Mouse (Mus musculus) frontal cortex, adult (tissue): ENCODE measurements around the gene Ube2l3.
"Not testable (repeated sequence)": the region's sequence is repeated elsewhere in the genome, so short reads cannot be mapped to it uniquely, and the experiment has no call there.

ENCODE experiments used
- ATAC-seq: cut with Nextera tagmentation; 2 replicates; pipeline ENCODE4 v1.9.2; 2017; ENCODE audit warnings: mild to moderate bottlenecking, moderate library complexity, mixed read lengths; ENCODE audit not compliant: low TSS enrichment

Gene Ube2l3

DNA sequence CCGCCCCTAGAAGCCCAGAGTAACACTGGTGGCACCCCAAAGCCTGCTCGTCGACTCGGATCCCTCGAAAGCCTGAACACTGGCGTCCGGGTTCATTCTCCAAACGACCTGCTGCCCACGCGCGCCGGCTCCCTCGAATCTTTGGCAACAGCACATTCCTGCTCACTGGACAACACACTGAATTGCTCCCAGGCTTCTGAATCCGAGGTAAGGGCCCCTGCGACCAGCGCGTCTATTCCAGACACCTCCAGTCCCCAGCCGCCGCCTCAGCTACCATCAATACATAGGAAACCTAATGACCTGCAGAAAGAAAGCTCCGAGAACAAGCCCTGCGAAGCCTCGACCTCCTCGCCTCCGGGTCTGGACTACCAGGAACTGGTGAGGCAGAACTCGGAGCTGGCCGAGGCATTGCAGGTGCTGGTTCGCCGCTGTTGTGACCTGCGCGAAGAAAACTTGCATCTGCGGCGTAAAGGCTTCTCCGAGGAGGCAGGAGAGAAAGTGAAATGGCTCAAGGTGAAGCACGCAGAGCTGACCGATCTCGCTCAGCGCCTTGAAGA, 7.0 kb upstream of the Ube2l3 start:
- 0 out of 2 replicates have a peak, but pooled peaks have one; percentile 2 for ATAC-seq

DNA sequence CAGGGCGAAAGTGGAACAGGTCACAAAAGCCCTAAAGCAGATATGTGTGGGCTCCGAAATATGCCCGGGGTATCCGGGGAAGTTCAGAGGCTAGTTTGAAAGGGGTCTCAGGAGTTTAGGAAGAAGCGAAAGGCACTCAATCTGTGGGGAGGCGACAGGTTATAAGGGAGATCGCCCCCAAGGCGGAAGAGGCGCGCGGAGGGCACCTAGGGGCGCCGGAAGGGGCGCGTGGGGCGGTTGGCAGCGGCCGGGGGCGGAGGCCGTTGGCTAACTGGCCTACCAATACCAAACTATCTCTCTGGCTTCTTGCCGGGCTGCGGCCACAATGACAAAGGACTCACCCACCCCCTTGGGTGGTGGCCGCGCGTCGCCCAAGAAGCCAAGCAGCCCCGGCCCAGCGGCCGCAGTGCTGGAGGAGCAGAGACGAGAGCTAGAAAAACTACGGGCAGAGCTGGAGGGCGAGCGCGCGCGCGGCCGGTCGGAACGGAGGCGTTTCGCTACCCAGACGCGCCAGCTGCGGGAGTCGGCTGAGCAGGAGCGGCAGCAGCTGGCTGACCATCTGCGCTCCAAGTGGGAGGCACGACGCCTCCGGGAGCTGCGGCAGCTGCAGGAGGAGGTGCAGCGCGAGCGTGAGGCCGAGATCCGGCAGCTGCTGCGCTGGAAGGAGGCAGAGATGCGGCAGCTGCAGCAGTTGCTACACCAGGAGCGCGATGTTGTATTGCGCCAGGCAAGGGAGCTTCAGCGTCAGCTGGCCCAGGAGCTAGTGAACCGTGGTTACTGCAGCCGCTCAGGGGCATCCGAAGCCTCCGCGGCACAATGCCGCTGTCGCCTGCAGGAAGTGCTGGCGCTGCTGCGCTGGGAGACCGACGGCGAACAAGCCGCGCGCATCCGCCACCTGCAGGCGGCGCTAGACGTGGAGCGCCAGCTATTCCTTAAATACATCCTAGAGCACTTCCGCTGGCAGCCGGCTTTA, 6.2 kb upstream of the Ube2l3 start, which contains the start of gene Rimbp3:
Gene Rimbp3 (plus strand): TSS at position 215 of the 973 bp plus-strand sequence.
- ATAC-seq, result peak; percentile 88

DNA sequence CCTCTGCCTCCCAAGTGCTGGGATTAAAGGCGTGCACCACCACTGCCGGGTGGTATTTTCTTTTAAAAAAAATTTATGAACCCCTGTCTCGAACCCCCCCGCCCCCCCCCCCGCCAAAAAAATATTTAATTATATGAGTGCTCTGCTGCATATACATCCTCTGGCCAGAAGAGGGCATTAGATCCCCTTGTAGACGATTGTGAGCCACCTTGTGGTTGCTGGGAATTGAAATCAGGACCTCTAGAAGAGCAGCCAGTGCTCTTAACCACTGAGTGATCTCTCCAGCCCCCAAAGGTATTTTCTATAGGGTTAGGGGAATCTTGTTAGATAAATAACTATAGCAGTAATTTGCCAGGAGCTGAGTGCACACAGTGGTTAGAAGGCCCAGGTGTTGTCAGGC, 2.5 kb upstream of the Ube2l3 start:
- no peak for ATAC-seq

DNA sequence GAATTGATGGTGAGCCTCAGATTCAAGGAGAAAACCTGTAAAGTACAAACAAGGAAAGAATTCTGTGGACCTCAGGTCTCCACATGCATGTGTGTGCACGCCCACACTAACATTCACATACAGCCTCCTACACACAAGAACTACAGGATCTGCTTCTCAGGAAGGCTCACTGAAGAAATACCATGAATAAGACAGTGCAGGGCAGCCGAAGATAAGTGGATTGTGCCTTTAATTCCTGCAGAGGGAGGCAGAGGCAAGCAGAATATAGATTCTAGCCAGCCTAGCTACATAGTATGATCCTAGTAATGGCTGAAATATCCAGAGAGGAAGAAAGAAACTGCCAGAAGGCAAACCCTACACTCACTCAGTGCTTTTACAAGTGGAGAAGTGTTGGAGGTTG, 472 bp downstream of the Ube2l3 start:
- peak; percentile 89 for ATAC-seq

DNA sequence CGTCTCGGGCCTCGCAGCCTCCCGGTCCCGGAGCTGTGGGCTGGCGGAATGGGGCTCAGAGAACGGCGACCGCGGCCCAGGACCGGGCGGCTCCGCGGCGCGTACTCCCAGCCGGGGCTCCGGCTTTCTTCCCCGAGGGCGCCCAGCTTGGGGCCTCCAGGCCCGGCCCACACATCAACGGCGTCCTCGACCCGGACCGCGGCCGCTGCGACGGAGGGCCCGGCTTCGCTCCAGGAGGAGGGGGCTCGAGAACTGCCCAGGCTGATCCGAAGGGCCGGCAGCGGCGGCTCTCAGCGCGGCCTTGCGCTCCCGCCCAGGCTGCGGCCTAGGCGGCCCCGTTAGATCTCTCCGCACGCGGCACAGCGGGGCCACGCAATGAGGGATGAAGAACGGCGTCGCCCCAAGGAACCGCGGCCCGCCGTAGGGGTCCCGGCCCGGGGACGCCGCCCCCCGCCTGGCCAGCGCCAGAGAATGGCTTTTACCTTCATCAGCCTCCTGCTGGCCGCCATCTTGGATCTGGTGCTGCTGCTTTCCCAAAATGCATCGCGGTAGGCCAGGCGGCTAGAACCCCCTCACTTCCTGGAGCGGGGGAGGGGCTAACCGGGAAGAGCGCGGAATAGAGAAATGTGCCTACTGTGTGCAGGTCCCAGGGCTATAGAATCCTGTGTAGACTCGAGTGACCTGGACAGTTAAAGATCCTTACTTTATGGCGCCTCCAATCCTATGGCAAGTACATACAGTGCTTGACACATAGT, 1.3 kb downstream of the Ube2l3 start:
- ATAC-seq, result peak; percentile 78

DNA sequence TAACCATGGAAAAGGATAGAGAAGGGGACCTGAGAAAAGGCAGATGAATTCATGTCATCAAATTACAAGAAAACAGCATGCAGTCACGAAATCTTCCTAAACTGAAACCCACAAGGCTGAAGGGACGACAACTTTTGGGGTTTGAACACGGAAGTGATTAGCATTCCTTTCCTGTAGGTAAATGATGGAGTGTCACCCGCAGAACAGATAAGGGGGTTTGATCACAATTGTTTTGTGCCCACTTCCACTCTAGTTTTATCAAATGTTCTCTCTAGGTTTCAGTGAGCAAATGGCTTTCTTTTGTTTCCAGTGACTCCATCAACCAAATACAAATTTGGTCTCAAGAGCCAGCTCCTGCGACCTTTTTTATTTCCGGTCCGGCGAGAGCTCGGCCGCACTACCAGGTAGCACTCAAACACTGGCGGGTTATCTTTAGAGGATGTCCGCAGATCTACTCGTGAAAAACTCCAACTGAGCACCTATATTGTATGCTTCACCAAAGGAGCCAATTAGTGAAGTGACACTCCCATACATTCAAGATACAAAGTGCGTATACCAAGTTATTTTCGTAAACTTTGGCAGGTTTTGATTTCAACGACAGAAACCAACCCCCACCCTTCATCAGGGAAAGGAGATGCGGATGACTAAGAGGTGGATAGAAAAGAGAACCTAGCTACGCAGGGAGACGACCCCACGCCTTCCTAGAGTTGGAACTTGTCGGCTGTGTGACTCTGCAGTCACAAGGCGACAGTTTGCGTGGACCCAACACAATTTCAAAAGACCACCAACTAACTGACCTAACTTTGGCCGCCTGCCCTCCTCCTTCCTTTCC, 2.1 kb downstream of the Ube2l3 start:
- no peak for ATAC-seq

DNA sequence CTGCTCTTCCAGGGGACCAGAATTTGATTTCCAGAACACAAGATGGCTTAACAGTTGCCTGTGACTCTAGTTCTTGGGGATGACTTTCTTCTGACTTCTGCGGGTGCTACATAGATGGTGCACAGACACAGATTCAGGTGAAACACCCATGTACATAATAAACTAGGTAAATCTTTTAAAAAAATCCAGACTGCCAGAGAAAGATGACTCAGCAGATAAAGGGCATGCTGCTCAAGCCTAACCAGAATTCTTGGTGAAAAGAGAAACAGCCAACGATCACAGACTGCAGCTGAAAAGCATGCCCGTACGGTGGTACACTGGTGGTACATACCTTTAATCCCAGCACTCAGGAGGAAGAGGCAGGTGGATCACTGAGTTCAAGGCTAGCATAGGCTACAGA, 8.6 kb downstream of the Ube2l3 start:
- ATAC-seq, result no peak

DNA sequence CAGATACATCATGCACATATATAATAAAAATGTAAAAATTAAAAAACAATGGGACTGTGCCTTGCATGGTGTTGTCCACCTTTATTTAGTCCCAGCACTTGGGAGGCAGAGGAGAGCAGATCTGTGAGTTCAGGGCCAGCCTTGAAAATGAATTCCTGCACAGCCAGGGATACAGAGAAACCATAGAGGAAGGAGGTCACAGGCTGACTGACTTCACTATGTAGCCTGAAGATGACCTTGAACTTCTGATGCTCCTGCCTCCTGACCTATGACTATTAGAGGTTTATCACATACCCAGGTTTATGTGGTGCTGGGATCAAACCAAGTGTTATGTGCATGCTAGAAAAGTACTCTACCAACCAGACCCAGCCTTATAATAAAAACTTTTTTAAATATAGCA, 17.0 kb downstream of the Ube2l3 start:
- no peak for ATAC-seq

DNA sequence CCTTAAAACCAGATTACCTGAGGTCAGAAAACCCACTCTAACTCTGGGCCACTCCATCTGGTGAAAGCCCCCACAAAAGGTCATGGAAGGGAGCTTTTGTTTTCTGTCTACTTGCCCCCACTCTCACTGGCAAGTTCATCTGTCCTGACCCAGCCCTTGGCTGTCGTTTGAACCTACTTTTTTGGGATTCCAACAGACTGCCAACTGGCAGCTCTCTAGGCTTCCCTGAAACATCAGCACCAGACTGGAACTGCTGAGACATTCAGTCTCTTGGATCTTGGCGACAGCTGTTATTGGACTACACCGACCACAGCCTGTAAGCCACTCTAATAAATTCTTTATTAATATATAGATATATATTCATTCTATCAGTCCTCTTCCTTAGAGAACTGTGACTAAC, 19.4 kb downstream of the Ube2l3 start:
- no peak for ATAC-seq

DNA sequence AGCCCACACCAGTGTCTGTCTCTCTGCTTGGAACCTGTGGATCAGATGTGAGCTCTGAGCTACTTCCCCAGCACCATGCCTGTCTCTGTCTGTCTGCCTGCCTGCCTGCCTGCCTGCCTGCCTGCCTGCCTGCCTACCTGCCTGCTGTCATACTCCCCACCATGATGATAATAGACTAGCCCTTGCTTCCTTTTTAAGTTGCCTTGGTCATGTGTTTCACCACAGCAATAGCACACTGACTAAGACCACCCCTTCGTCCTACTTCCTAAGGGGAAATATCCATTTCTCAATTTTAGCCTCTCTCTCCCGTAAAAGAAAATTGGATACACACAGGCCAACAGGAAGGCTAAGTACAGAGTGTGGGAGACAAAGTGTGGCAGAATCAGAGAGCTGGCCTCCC, 20.3 kb downstream of the Ube2l3 start:
- ATAC-seq, result peak; percentile 41; the same call in 1 of the 2 replicates

DNA sequence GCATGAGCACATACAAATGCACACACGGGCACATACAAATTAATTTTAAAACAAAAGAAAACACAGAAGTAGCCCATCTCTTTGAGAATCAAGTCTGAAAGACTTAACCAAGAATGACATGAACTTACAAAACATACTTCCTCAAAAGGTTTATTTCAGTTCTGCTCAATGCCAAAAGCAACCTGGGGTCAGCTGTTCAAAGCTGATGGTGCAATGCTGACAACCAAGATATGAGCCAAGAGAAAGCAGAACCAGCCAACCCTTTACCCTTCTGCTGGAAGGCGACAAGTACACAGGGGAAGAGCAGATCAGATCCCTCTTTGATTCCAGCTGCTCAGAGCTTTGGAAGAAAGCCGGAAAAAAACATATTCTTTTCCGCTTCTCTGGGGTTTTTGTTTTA, 21.1 kb downstream of the Ube2l3 start:
- peak; percentile 27; the same call in 1 of the 2 replicates for ATAC-seq

DNA sequence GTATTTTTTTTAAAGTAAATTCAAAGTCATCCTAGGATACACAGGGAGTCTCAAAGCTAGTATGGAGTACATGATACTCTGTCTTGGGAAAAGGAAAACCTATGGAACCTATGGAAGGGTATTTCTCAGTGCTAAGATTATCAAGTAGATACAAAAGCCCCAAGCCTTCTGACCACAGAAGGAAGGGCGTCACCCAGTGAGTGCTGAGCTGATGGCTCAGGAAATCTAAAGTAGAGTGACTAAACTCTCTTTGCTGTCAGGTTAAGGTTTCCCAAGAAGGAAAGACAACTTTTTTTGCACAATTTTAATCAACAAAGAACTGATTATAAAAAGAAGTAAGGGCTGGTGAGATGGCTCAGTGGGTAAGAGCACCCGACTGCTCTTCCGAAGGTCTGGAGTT, 22.7 kb downstream of the Ube2l3 start:
- ATAC-seq, result no peak

DNA sequence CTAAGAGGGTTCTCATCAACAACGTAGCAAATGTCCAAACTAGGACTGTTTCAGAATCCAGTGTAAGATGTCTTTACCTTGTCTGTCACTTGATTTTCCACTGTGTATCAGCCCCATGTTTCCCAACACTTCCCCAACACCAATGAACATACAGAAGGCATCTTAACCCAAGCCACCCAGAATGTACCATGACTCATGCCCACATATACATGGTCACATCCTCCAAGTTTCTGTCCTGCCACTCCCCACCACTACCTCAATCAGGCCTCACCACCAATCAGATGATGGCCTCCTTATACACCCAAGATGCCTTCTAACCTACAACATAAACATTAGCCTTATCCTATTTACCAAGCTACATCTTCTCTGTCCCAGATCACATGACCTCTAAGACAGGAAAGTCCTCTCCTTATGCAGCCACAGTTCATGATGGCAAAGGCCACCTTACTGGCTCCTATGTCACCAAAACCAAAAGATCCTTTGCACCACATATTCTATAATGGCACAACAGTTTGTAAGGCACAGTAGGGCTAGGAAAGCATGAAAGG, 24.8 kb downstream of the Ube2l3 start:
- no peak for ATAC-seq

DNA sequence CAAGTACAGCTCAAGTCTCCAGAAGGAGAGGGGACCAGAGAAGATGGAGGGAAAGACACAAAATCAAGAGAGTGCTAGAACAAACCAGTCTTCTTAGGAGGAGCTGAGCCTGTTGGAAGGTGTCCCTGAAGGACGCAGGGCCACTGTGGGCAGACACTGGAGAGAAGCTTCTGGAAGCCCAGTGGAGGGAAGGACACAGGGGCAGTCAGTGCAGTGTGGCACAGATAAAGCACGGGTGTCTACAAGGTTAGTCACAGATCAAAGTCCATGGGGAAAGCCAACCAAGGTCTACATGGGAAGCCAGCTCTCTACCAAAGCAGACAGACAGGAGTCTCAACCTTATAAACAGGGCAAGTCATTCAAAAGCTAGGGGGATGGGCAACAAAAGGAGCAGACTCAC, 26.7 kb downstream of the Ube2l3 start:
- ATAC-seq, result no peak

DNA sequence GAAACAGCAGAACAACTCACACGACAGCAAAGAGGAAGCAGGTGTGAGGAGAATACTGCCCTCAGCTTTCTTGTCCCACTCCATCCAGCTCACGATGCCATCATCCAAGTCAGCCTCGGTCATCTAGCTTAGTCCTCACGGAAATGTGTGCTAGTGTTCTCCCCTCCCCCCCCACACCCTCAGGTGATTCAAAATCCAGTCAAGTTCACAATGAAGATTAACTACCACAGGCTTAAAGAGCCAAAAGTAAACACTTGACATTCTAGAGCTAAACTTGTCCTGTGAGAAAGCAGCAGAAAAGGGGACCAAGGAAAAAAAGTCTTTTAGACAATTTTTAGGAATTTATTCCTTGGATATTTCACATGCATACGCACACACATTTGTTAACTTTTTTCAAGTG, 34.4 kb downstream of the Ube2l3 start:
- no peak for ATAC-seq

DNA sequence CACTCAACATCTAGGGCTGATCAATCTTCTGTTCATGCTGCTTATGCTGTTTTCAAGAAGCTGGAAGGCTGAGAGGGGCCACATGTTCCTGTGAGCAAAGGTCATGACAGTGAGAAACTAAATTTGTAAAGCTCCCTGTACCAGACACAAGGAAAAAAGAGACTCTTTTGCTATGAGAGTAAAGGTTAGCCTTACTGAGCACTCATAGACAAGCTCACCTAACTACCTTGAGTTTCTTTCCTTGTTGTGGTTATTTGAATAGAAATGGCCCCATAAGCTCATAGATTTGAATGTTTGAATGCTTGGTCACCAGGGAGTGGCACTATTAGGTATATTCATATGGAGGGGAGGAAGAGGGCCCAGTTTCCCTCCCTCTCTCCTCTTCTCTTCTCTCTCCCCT, 35.3 kb downstream of the Ube2l3 start:
- ATAC-seq, result no peak

DNA sequence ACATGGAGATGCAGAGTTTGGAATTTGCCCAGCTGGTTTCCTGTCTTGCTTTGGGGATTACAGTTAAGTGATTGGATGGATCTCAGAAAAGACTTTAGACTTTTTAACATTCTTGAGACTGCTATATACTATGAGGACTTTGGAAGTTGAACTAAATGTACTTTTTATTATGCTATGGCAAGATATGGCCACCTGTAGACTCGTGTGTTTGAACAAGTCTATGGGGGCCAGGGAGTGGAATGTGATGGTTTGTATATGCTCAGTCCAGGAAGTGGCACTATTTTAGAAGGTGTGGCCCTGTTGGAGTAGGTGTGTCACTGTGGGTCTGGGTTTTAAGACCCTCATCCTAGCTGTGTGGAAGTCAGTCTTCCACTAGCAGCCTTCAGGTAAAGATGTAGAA, 37.0 kb downstream of the Ube2l3 start:
- not testable (repeated sequence) for ATAC-seq

DNA sequence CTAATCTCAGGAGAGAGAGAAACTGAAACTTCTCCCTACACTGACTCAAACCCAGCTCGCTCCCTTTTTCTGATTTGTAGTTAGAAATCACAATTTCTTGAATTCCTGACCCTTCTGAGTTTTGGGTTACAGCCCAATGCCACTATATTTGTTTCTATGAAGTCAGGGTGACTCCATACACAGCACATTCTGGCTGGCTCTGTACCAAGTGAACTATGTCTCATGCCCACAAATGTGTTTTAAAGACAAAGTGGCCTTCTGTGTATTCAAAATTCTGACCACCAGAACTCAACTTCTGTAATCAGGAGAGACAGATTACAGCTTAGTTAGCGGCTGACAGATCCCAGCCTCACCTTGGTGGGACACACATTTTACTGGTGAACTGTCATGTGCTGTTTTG, 48.1 kb downstream of the Ube2l3 start:
- ATAC-seq, result no peak

DNA sequence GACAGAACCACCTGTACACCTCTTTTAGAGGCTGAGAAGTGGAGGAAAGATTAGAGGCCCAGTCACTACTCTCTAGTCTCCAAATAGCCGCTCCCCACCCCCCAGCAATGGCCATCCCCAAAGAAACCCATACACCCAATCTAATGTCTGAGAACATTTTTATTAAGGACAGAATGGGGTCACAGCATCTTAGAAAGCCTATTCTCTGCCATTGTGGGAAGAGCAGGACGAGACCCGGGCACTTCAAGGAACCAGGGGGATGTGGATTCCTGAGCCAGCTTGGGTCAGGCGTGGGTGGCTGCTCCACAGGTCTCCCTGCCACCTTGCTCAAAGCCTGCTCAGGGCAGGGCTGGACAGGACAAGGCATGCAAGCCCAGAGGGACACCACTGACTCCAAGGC, 50.6 kb downstream of the Ube2l3 start:
- no peak for ATAC-seq

DNA sequence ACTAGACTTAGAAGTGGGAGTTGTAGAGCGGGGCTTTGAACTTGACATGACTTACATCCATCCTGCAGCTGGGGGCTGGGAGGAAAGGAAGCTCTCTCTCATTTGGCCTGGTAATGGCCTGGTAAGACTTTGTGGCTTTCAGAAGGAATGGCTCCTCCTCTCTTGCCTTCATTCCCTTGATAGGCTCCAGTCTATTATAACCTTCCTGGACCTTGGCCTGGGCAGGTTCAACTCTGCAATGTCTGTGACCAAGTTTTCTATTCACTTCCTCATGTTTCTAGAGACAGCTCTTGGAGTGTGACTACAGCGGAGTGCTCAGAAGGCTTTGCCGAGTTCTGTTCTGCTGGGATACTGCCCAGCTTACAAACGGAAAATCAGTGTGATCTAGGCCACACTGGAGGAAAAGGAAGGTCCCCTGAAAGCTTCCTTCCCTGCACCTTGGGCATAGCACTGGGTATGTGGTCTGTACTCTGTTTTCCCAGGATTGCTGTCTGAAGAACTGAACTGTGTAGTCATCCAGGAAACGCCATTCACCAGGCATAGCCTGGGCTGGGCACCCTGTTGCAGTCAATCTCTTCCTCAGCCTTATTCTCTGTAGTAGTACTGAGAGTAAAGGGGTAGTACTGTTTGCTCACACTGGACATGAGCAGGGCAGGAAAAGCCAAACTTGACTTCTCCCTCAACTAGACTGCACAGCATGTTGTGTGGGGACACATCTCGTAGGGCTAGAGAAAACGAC, 51.8 kb downstream of the Ube2l3 start:
- no peak for ATAC-seq

DNA sequence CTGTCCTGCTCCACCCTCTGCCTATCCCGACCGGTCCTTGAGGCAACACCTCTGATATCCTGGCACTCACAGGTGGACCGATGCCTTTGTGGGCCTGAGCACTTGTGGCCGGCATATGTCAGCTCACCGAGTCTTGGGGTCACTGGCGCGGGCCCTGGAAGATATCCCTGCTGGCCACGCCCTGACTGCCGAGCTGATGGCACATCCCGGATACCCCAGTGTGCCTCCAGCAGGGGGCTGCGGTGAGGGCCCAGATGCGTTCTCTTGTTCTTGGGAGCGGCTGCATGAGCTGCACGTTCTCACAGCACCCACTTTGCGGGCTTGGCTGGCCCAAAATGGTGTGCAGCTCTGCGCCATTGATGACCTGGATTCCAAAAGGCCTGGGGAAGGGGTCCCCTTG, 54.4 kb downstream of the Ube2l3 start:
- no peak for ATAC-seq
